Mouse (Mus musculus): Measurements from ENCODE around the gene Chd4. TPM values are rescaled to one million over a fixed set of nuclear protein-coding genes. Genes with fewer than 3 reads are reported as not detected.
A peak's percentile ranks its signal among the peaks of the same experiment; 100 is the strongest.

Chd4 gene
- polyA plus RNA-seq, 1 experiment = 42.5 TPM

DNA sequence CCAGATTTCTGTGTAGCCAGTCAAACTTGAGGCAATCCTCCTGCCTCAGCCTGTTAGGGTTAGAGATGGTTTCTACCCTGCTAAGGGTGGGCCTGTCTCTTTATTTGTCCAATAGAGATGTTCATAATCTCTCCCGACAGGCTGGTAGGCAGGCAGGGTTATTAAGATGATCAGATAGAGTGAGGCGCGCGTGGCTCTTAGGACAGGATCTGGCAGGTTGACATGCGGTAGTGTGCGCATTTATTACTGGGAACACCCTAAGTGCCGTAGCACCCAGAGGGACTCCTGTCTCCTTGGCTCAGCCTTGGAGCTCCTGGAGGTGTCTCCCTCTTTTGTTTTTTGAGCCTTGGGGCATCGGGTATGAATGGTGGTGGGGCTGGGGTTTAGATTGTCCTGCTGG is 59.5 kb downstream of the Chd4 start:
- no peaks in the 10 kb centered on the region for H3K4me1 ChIP-seq (ENCODE audit: control insufficient read depth, insufficient read depth, low read length)
- no peak overlapping the region for H3K4me3 ChIP-seq (ENCODE audit: control insufficient read depth, low read depth, low read length)
- no peak overlapping the region for H3K27ac ChIP-seq (ENCODE audit: control insufficient read depth, insufficient read depth, low read depth, low read length)
- H3K27me3 ChIP-seq (ENCODE audit: control insufficient read depth, insufficient read depth, low read length) = no peaks in the 10 kb centered on the region
- no peak for TF ChIP-seq POLR2A (IDR thresholded peaks at IDR 0.05; ENCODE audit: control insufficient read depth, low read depth, low read length)
- TF ChIP-seq CTCF (IDR thresholded peaks at IDR 0.05; ENCODE audit: control insufficient read depth, insufficient read depth, insufficient replicate concordance, low read depth, low read length) = no peak
- peaks cover 3% of the 10 kb centered on the region for H3K36me3 ChIP-seq (ENCODE audit: control insufficient read depth, insufficient read depth, low read length)

DNA sequence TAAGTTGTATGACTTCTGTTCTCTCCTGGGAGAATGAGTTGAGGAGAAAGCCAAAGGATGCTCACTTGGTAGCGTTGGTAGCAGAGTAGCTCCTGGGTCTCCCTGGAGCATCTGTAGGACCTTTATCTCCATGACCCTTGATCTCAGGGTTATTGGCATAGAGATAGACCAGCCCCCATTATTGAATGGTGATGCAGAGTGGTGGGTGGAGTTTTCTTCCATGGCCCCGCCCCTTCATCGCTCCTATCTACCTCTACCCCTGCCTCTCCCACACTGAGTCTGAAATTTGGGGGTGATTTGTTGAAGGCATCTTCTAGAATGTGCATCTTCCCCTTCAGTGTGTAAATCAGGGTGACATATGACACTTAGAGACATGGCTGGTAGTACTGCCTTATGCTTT is 60.7 kb downstream of the Chd4 start:
- H3K4me3 ChIP-seq (ENCODE audit: control insufficient read depth, low read depth, low read length) = no peak overlapping the region
- peaks cover 2% of the 10 kb centered on the region for H3K36me3 ChIP-seq (ENCODE audit: control insufficient read depth, insufficient read depth, low read length)
- TF ChIP-seq CTCF (IDR thresholded peaks at IDR 0.05; ENCODE audit: control insufficient read depth, insufficient read depth, insufficient replicate concordance, low read depth, low read length) (no peak), POLR2A (IDR thresholded peaks at IDR 0.05; ENCODE audit: control insufficient read depth, low read depth, low read length) (no peak)
- no peaks in the 10 kb centered on the region for H3K4me1 ChIP-seq (ENCODE audit: control insufficient read depth, insufficient read depth, low read length)
- H3K27me3 ChIP-seq (ENCODE audit: control insufficient read depth, insufficient read depth, low read length) = no peaks in the 10 kb centered on the region
- H3K27ac ChIP-seq (ENCODE audit: control insufficient read depth, insufficient read depth, low read depth, low read length) = no peak overlapping the region

DNA sequence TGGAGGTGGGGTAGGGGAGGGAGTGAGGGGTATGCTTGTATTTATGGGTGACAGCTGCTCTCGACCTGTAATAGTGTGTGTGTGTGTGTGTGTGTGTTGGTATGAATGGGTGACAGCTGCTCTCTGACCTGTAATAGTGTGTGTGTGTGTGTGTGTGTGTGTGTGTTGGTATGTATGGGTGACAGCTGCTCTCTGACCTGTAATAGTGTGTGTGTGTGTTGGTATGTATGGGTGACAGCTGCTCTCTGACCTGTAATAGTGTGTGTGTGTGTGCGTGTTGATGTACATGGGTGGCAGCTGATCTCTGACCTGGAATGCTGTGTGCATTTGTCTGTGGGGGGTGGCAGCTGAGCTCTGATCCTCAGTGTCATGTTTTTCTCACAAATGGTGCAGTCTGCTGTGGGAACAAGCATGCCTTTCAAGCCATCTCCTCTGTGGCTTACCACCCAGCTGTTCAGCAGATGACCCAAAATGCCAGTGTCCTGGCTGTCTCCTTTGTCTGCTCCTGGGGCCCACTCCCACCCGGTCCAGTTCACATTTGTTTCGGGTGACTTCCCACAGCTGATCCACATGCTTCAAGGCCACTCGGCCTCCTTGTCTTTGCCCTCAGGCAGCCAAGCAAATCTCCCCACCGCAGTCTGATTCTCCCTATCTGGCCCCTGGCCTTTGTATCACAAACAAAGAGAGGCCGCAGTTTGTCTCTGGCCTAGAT is 61.3 kb downstream of the Chd4 start:
- TF ChIP-seq POLR2A (IDR thresholded peaks at IDR 0.05; ENCODE audit: control insufficient read depth, low read depth, low read length) (no peak), CTCF (IDR thresholded peaks at IDR 0.05; ENCODE audit: control insufficient read depth, insufficient read depth, insufficient replicate concordance, low read depth, low read length) (no peak)
- H3K27me3 ChIP-seq (ENCODE audit: control insufficient read depth, insufficient read depth, low read length) = no peaks in the 10 kb centered on the region
- H3K4me3 ChIP-seq (ENCODE audit: control insufficient read depth, low read depth, low read length) = no peak overlapping the region
- no peaks in the 10 kb centered on the region for H3K4me1 ChIP-seq (ENCODE audit: control insufficient read depth, insufficient read depth, low read length)
- peaks cover 3% of the 10 kb centered on the region for H3K36me3 ChIP-seq (ENCODE audit: control insufficient read depth, insufficient read depth, low read length)
- no peak overlapping the region for H3K27ac ChIP-seq (ENCODE audit: control insufficient read depth, insufficient read depth, low read depth, low read length)

DNA sequence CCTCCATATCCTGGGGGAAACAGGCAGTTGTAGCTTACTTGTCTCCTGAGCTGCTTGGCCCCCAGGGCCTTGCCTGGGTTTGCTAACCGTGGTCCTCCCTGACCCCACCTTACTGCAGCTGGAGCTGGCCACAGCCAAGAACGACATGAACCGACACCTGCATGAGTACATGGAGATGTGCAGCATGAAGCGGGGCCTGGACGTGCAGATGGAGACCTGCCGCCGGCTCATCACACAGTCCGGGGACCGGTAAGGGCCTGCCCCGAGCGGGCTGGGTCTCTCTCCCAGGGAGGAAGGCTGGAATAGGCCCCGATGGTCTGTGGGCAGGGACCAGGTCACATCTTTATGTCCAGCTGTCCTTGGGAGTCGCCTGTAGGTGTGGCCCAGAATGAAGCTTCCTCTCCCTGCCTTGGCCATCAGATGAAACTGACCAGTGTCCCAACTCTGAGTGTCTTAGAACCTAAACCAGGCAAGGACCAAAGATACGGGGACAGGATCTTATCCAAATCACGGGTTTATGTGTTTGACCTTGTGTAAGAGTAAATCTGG is 63.2 kb downstream of the Chd4 start:
- Histone ChIP-seq H3K27ac (ENCODE audit: control insufficient read depth, insufficient read depth, low read depth, low read length) (no peak overlapping the region; the same call in 1 of the 2 replicates), H3K4me1 (ENCODE audit: control insufficient read depth, insufficient read depth, low read length) (peaks cover 4% of the 10 kb centered on the region), H3K27me3 (ENCODE audit: control insufficient read depth, insufficient read depth, low read length) (no peaks in the 10 kb centered on the region), H3K36me3 (ENCODE audit: control insufficient read depth, insufficient read depth, low read length) (peaks cover 3% of the 10 kb centered on the region), H3K4me3 (ENCODE audit: control insufficient read depth, low read depth, low read length) (no peak overlapping the region)
- TF ChIP-seq CTCF (IDR thresholded peaks at IDR 0.05; ENCODE audit: control insufficient read depth, insufficient read depth, insufficient replicate concordance, low read depth, low read length) = no peak
- no peak for TF ChIP-seq POLR2A (IDR thresholded peaks at IDR 0.05; ENCODE audit: control insufficient read depth, low read depth, low read length)

DNA sequence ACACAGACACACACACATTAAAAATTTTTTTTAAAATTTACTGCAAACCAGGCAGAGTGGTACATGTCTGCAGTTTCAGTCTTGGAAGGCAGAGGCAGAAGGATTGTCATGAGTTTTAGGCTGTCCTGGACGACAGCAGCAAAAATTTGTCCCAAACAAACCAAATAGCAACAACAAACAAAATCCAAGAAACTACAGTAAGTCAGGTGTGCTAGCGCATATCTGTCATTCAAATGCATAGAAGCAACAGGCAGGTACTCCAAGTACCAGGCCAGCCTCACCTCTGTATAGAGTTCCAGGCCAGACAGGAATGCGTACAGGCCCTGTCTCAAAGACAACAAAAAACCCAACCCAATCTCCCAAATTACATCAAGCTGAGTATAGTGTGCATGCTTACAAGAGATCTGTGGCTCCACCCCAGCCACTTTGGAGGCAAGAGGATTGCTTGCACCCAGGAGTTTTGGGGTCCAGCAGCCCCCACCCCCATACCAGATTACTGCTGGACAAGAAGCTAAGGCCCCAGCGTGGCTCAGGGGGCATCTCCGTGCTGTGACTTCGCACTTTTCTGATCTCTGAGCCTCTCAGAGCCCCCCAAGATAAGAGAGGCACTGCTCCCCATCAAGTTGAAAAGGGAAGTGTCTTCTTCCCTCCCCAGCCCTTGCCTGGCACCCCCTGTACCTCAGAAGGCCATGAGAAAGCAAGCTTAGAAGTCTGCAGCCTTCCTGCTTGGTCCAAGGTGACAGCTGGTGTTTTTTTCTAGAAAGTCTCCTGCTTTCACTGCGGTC is 64.2 kb downstream of the Chd4 start:
- H3K36me3 ChIP-seq (ENCODE audit: control insufficient read depth, insufficient read depth, low read length) = peaks cover 3% of the 10 kb centered on the region
- peak overlapping the region; percentile 33; the same call in 1 of the 2 replicates for H3K27ac ChIP-seq (ENCODE audit: control insufficient read depth, insufficient read depth, low read depth, low read length)
- no peaks in the 10 kb centered on the region for H3K27me3 ChIP-seq (ENCODE audit: control insufficient read depth, insufficient read depth, low read length)
- no peak overlapping the region for H3K4me3 ChIP-seq (ENCODE audit: control insufficient read depth, low read depth, low read length)
- TF ChIP-seq POLR2A (IDR thresholded peaks at IDR 0.05; ENCODE audit: control insufficient read depth, low read depth, low read length) (no peak), CTCF (IDR thresholded peaks at IDR 0.05; ENCODE audit: control insufficient read depth, insufficient read depth, insufficient replicate concordance, low read depth, low read length) (no peak)
- peaks cover 11% of the 10 kb centered on the region for H3K4me1 ChIP-seq (ENCODE audit: control insufficient read depth, insufficient read depth, low read length)

DNA sequence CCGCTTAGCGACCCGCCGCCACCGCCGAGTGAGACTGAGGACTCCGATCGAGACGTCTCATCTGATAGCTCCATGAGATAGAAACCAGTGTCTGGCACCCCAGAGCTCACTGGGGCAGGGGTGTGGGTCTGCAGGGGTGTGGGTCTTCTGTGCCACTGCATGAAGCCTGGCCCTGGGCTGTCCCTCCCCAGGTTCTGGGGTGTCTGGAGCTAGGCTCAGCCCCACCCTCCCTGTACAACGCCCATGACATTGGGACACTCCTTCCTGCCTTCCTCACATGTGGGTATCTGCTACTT is 64.7 kb downstream of the Chd4 start:
- no peaks in the 10 kb centered on the region for H3K27me3 ChIP-seq (ENCODE audit: control insufficient read depth, insufficient read depth, low read length)
- peaks cover 15% of the 10 kb centered on the region for H3K4me1 ChIP-seq (ENCODE audit: control insufficient read depth, insufficient read depth, low read length)
- H3K4me3 ChIP-seq (ENCODE audit: control insufficient read depth, low read depth, low read length) = no peak overlapping the region
- no peak overlapping the region; the same call in 1 of the 2 replicates for H3K27ac ChIP-seq (ENCODE audit: control insufficient read depth, insufficient read depth, low read depth, low read length)
- TF ChIP-seq POLR2A (IDR thresholded peaks at IDR 0.05; ENCODE audit: control insufficient read depth, low read depth, low read length) (no peak), CTCF (IDR thresholded peaks at IDR 0.05; ENCODE audit: control insufficient read depth, insufficient read depth, insufficient replicate concordance, low read depth, low read length) (no peak)
- peaks cover 3% of the 10 kb centered on the region for H3K36me3 ChIP-seq (ENCODE audit: control insufficient read depth, insufficient read depth, low read length)
